Mouse (Mus musculus): ENCODE measurements around the gene Ubap2. TPM values are rescaled to one million over a fixed set of nuclear protein-coding genes. Genes with fewer than 3 reads are reported as not detected.

The Ubap2 gene
- polyA plus RNA-seq, 1 experiment, result 80.3 TPM

DNA sequence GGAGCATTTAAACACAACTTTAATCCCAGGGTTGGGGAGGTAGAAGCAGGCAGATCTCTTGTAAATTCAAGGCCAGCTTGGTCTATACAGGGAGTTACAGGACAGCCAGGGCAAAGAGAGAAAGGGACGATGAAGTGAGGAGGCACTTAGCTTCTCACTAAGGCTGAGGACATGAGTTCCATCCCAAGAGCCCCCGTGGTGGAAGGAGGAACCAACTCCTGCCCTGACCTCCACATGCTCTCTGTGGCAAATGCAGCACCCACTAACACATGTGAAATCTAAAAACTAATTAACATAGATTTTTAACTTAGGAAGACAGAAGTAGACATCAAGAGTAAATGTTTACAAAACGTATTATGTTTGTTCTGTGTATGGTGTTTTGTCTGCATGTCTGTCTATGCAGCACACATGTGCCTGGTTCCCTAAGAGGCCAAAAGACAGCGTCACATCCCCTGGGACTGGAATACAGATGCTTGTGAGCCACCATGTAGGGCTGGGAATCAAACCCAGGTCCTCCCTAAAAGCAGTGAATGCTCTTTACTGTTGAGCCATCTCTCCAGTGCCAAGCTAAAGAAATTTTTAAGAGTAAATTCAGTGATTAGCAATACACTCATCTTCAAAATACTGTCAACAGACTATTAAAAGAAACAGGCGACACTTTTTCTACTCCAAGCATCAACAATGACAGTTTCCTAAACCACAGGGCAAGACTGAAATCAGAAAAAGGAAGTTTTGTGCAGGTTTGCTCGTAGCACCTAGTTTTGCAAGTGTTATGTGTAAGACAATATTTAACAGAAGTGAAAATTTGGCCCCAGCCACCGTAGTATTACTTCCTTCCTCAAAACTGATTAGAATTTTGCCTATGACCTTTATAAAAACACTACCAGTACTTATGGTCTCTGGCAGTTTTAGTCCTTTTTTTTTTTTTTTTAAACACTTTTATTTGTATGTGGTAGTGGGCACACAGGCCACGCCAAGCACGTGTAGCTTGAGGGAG lies 35.9 kb upstream of the Ubap2 start:
- H3K27ac ChIP-seq (ENCODE audit: insufficient read depth, low read depth, low read length), result peak overlapping the region; percentile 38
- peaks cover 39% of the 10 kb centered on the region for H3K36me3 ChIP-seq (ENCODE audit: control insufficient read depth, insufficient read depth, low read length)
- no peak overlapping the region for H3K4me3 ChIP-seq (ENCODE audit: low read depth, low read length)
- H3K4me1 ChIP-seq (ENCODE audit: control insufficient read depth, insufficient read depth, insufficient read length, low read length), result peaks cover 2% of the 10 kb centered on the region; the same call in 1 of the 2 replicates
- no peaks in the 10 kb centered on the region for H3K27me3 ChIP-seq (ENCODE audit: control insufficient read depth, insufficient read depth, low read length)
- WGBS, result 82% methylated on average over 9 of the region's 9 CpGs
- TF ChIP-seq POLR2A (IDR thresholded peaks at IDR 0.05; ENCODE audit: low read depth, low read length) (no peak), CTCF (IDR thresholded peaks at IDR 0.05; ENCODE audit: extremely low read depth, insufficient read length, insufficient replicate concordance, low read depth, low read length) (no peak)

DNA sequence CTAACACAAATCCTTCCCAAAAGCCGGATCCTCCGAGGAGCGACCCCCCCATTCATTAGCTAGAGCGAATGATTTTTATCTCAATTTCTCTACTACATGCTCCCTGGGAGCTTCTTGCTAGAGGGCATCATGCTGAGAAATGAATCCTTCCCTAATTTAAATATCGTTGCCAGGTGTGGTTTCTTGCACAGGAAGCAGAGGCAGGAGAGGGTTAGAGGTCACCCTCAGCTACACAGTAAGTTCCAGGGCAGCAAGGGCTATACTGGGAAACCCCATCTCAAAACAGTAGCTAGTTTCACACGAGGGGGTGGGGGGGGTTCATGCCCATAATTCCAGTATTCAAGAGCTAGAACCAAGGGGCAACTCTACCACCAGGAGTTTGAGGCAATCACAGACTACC lies 32.5 kb upstream of the Ubap2 start:
- Histone ChIP-seq H3K4me1 (ENCODE audit: control insufficient read depth, insufficient read depth, insufficient read length, low read length) (peaks cover 5% of the 10 kb centered on the region; the same call in 1 of the 2 replicates), H3K27me3 (ENCODE audit: control insufficient read depth, insufficient read depth, low read length) (no peaks in the 10 kb centered on the region), H3K36me3 (ENCODE audit: control insufficient read depth, insufficient read depth, low read length) (peaks cover 48% of the 10 kb centered on the region), H3K4me3 (ENCODE audit: low read depth, low read length) (no peak overlapping the region), H3K27ac (ENCODE audit: insufficient read depth, low read depth, low read length) (no peak overlapping the region)
- 83% methylated on average over 6 of the region's 6 CpGs for WGBS
- no peak for TF ChIP-seq POLR2A (IDR thresholded peaks at IDR 0.05; ENCODE audit: low read depth, low read length)
- no peak for TF ChIP-seq CTCF (IDR thresholded peaks at IDR 0.05; ENCODE audit: extremely low read depth, insufficient read length, insufficient replicate concordance, low read depth, low read length)

DNA sequence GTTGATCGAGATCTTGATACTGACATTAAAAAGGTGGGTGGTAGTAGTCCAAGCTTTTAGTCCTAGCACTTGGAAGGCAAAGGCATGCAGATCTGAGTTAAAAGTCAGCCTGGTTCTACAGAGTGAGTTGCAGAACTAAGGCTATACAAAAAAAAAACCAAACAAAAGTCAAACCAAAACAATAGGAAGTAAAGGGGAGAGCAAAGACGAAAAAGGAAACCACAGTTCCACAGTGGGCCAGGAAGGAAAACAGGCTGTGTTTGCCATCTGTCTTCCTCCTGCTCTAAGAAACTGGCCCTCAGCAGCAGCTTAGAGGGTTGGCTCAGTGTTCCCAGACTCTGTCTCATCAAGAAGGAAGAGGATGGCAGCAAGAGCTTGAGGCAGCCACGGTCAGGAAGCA lies 29.4 kb upstream of the Ubap2 start:
- Histone ChIP-seq H3K27me3 (ENCODE audit: control insufficient read depth, insufficient read depth, low read length) (no peaks in the 10 kb centered on the region), H3K27ac (ENCODE audit: insufficient read depth, low read depth, low read length) (no peak overlapping the region), H3K4me1 (ENCODE audit: control insufficient read depth, insufficient read depth, insufficient read length, low read length) (peaks cover 5% of the 10 kb centered on the region; the same call in 1 of the 2 replicates), H3K36me3 (ENCODE audit: control insufficient read depth, insufficient read depth, low read length) (peaks cover 64% of the 10 kb centered on the region), H3K4me3 (ENCODE audit: low read depth, low read length) (no peak overlapping the region)
- no peak for TF ChIP-seq CTCF (IDR thresholded peaks at IDR 0.05; ENCODE audit: extremely low read depth, insufficient read length, insufficient replicate concordance, low read depth, low read length)
- 42% methylated on average over 3 of the region's 3 CpGs for WGBS

DNA sequence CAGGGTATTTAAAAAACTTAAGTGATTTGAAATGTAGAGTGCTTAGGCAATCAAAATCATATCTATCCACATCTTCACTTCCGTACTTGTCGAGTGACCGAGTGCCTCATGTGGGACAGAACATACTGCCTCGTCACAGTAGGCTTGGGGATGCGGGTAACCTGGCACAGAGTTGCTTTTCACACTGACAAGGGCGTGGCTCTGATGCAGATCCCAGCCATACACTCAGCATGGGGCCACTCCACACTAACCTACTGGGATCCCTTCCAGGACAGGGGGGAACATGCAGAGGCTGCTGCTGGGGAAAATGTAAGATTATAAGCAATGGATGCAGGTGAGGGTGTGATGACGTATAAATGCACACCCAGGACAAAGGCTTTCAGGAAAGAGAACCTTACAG lies 28.7 kb upstream of the Ubap2 start:
- no peak overlapping the region for H3K4me3 ChIP-seq (ENCODE audit: low read depth, low read length)
- no peak overlapping the region for H3K27ac ChIP-seq (ENCODE audit: insufficient read depth, low read depth, low read length)
- 88% methylated on average over 7 of the region's 7 CpGs for WGBS
- H3K36me3 ChIP-seq (ENCODE audit: control insufficient read depth, insufficient read depth, low read length), result peaks cover 66% of the 10 kb centered on the region
- no peaks in the 10 kb centered on the region for H3K27me3 ChIP-seq (ENCODE audit: control insufficient read depth, insufficient read depth, low read length)
- TF ChIP-seq POLR2A (IDR thresholded peaks at IDR 0.05; ENCODE audit: low read depth, low read length) (no peak), CTCF (IDR thresholded peaks at IDR 0.05; ENCODE audit: extremely low read depth, insufficient read length, insufficient replicate concordance, low read depth, low read length) (no peak)
- H3K4me1 ChIP-seq (ENCODE audit: control insufficient read depth, insufficient read depth, insufficient read length, low read length), result peaks cover 5% of the 10 kb centered on the region; the same call in 1 of the 2 replicates

DNA sequence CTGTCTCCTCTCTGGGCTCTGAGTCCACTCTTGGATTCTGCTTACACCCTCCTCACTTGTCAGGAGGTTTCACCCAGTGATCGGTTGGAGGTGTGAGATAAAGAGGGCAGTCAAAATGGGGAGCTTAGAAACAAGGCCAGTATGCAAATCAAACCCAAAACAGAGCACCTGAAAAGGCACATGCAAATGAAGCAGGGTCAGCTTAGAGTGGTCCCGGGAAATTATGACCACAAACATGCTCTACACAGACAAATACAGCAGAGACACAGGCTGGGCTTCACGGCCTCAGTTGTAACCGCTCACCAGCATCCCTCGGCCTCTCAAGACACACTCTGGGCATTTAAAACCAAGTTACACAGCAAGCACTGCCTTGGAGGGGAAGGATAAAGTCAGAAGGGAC lies 24.0 kb upstream of the Ubap2 start:
- TF ChIP-seq CTCF (IDR thresholded peaks at IDR 0.05; ENCODE audit: extremely low read depth, insufficient read length, insufficient replicate concordance, low read depth, low read length) (no peak), POLR2A (IDR thresholded peaks at IDR 0.05; ENCODE audit: low read depth, low read length) (no peak)
- H3K4me3 ChIP-seq (ENCODE audit: low read depth, low read length), result no peak overlapping the region
- peaks cover 87% of the 10 kb centered on the region for H3K36me3 ChIP-seq (ENCODE audit: control insufficient read depth, insufficient read depth, low read length)
- H3K27ac ChIP-seq (ENCODE audit: insufficient read depth, low read depth, low read length), result no peak overlapping the region
- WGBS, result 93% methylated on average over 5 of the region's 5 CpGs
- no peaks in the 10 kb centered on the region for H3K27me3 ChIP-seq (ENCODE audit: control insufficient read depth, insufficient read depth, low read length)
- peaks cover 3% of the 10 kb centered on the region; the same call in 1 of the 2 replicates for H3K4me1 ChIP-seq (ENCODE audit: control insufficient read depth, insufficient read depth, insufficient read length, low read length)

DNA sequence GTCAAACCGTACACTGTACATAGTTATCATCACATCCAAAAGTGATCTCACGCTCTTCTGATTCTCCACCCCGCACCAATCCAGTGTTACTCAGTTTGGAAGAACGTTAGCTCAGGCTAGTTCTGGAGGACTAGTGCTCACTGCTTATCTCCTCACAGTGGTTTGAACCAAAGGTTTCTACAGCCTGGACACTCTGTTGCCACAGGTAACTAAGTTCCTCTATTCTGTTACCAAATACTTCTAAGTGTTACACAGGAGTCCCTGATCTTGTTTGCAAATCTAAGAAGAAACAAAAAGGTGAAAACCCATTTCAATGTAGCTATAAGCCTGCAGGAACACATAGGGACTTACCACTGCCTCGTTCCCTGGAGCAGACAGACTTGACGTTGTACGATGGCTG lies 21.0 kb upstream of the Ubap2 start:
- Histone ChIP-seq H3K27ac (ENCODE audit: insufficient read depth, low read depth, low read length) (no peak overlapping the region), H3K4me1 (ENCODE audit: control insufficient read depth, insufficient read depth, insufficient read length, low read length) (no peaks in the 10 kb centered on the region), H3K27me3 (ENCODE audit: control insufficient read depth, insufficient read depth, low read length) (no peaks in the 10 kb centered on the region), H3K36me3 (ENCODE audit: control insufficient read depth, insufficient read depth, low read length) (peaks cover 87% of the 10 kb centered on the region), H3K4me3 (ENCODE audit: low read depth, low read length) (no peak overlapping the region)
- TF ChIP-seq POLR2A (IDR thresholded peaks at IDR 0.05; ENCODE audit: low read depth, low read length) (no peak), CTCF (IDR thresholded peaks at IDR 0.05; ENCODE audit: extremely low read depth, insufficient read length, insufficient replicate concordance, low read depth, low read length) (no peak)
- 91% methylated on average over 7 of the region's 7 CpGs for WGBS

DNA sequence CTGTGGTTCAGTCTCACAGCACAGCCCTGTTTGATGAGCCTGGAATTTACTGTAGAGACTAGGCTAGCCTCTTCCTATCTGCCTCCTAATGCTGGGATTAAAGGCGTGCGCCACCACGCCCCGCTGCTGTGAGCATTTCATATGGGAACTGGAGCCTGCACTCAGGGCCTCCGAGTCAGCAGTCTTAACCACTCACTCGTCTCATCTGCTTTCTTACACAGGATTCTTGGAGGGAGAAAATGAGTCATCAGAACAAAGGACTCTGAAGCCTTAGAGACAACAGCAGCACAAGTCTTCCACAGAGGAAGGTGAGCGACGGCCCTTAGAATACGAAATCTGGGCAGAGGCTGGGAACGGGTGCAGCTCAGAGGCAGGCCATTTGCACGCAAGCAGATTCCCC lies 20.6 kb upstream of the Ubap2 start:
- Histone ChIP-seq H3K4me3 (ENCODE audit: low read depth, low read length) (no peak overlapping the region), H3K4me1 (ENCODE audit: control insufficient read depth, insufficient read depth, insufficient read length, low read length) (no peaks in the 10 kb centered on the region), H3K27ac (ENCODE audit: insufficient read depth, low read depth, low read length) (no peak overlapping the region), H3K27me3 (ENCODE audit: control insufficient read depth, insufficient read depth, low read length) (no peaks in the 10 kb centered on the region), H3K36me3 (ENCODE audit: control insufficient read depth, insufficient read depth, low read length) (peaks cover 86% of the 10 kb centered on the region)
- 86% methylated on average over 11 of the region's 11 CpGs for WGBS
- TF ChIP-seq POLR2A (IDR thresholded peaks at IDR 0.05; ENCODE audit: low read depth, low read length), result no peak
- TF ChIP-seq CTCF (IDR thresholded peaks at IDR 0.05; ENCODE audit: extremely low read depth, insufficient read length, insufficient replicate concordance, low read depth, low read length), result no peak
